Mouse (Mus musculus) megakaryocyte, adult 5-6 weeks (primary cell): Measurements from ENCODE around the gene Gar1. TPM values are rescaled to one million over a fixed set of nuclear protein-coding genes. Genes with fewer than 3 reads are reported as not detected.

Experiments
- ATAC-seq: 2 replicates; pipeline ENCODE4 v1.8.0; 2016; ENCODE audit warnings: mild to moderate bottlenecking, inconsistent platforms; ENCODE audit not compliant: poor library complexity, severe bottlenecking
- total RNA-seq, 2 experiments: library from RNA; stranded (forward) in 1 of 2; stranded (reverse) in 1 of 2; fragments of 153-499, 151-499 nt in 1 of 2; fragments of 221-1000, 200-1000 nt in 1 of 2; gene quantifications; 2 replicates each; pipeline versions ENCODE4 v1.2.3 to v1.2.4; 2015 to 2017

The Gar1 gene
- total RNA-seq, 2 experiments from 2014 or later: 5.4 to 8.8 TPM

GRCm38 (mm10) chr3:129820847-129821246 lies 10.3 kb downstream of the Gar1 start:
- ATAC-seq: no peak

- no peak for ATAC-seq
Observed at GRCm38 (mm10) chr3:129803765-129804164, 27.4 kb downstream of the Gar1 start, which contains the start of gene Lrit3. TSS of gene Lrit3 (minus strand) at chr3:129804030.

- no peak for ATAC-seq
Observed at GRCm38 (mm10) chr3:129799011-129799410, 32.2 kb downstream of the Gar1 start.

- no peak for ATAC-seq
Observed at GRCm38 (mm10) chr3:129798551-129798950, 32.6 kb downstream of the Gar1 start.

GRCm38 (mm10) chr3:129797341-129797740 lies 33.9 kb downstream of the Gar1 start:
- no peak for ATAC-seq

GRCm38 (mm10) chr3:129793801-129794200 lies 37.4 kb downstream of the Gar1 start:
- ATAC-seq: no peak

- no peak for ATAC-seq
Observed at GRCm38 (mm10) chr3:129782746-129783145, 48.5 kb downstream of the Gar1 start.

GRCm38 (mm10) chr3:129781435-129781834 lies 49.8 kb downstream of the Gar1 start:
- ATAC-seq: no peak

Other genes with a start within 250 kb of the Gar1 start
- gene Egf, start 76.1 kb downstream of the Gar1 start, total RNA-seq (2015): 0.47 and 1.2 TPM in 2 replicates
- 0.16 and 0.95 TPM in 2 replicates for gene Egf, start 76.1 kb downstream of the Gar1 start, total RNA-seq (2017)
- gene Lrit3, start 27.4 kb downstream of the Gar1 start, total RNA-seq (2015): 0.09 TPM in 1 of 2 replicates, not detected in the other
- gene Lrit3, start 27.4 kb downstream of the Gar1 start, total RNA-seq (2017): not detected in 2 replicates
- not detected in 2 replicates for gene Rrh, start 8.8 kb downstream of the Gar1 start, total RNA-seq (2015)
- 0.37 TPM in 1 of 2 replicates, not detected in the other for gene Rrh, start 8.8 kb downstream of the Gar1 start, total RNA-seq (2017)
- gene Cfi, start 4.5 kb upstream of the Gar1 start, total RNA-seq (2015): not detected in 2 replicates
- not detected in 2 replicates for gene Cfi, start 4.5 kb upstream of the Gar1 start, total RNA-seq (2017)
- 4.3 and 6.0 TPM in 2 replicates for gene Pla2g12a, start 47.2 kb upstream of the Gar1 start, total RNA-seq (2015)
- gene Pla2g12a, start 47.2 kb upstream of the Gar1 start, total RNA-seq (2017): 6.1 and 7.2 TPM in 2 replicates
- gene Casp6, start 70.0 kb upstream of the Gar1 start, total RNA-seq (2015): 24.6 and 32.3 TPM in 2 replicates
- 14.1 and 17.1 TPM in 2 replicates for gene Casp6, start 70.0 kb upstream of the Gar1 start, total RNA-seq (2017)
- 102 and 117 TPM in 2 replicates for gene Mcub, start 138.8 kb upstream of the Gar1 start, total RNA-seq (2015)
- 155 and 162 TPM in 2 replicates for gene Mcub, start 138.8 kb upstream of the Gar1 start, total RNA-seq (2017)
- 53.7 and 80.6 TPM in 2 replicates for gene Sec24b, start 230.2 kb upstream of the Gar1 start, total RNA-seq (2015)
- gene Sec24b, start 230.2 kb upstream of the Gar1 start, total RNA-seq (2017): 53.4 and 63.0 TPM in 2 replicates